Mouse (Mus musculus): ENCODE results near the gene Sae1. TPM values are rescaled to one million over a fixed set of nuclear protein-coding genes. Genes with fewer than 3 reads are reported as not detected.

The Sae1 gene
- polyA plus RNA-seq (2016; fragmentation: Nextera tagmentation; extraction: Ambion mirVana), result 483 and 484 TPM in 2 replicates

- WGBS, result under 1% methylated on average over 58 of the region's 58 CpGs
- peaks cover 18% of the 10 kb centered on the region for H3K4me1 ChIP-seq
- peak; percentile 97 for DNase-seq (ENCODE audit: low spot score)
- peak within 1 kb of the TSS; percentile 97 for H3K27ac ChIP-seq
- H3K27me3 ChIP-seq (ENCODE audit: low read depth, poor library complexity, severe bottlenecking), result no peaks in the 10 kb centered on the region
- H3K36me3 ChIP-seq, result peaks cover 35% of the 10 kb centered on the region
- peak within 1 kb of the TSS; percentile 97 for H3K4me3 ChIP-seq
- H3K9me3 ChIP-seq (replicated peaks), result no peaks in the 10 kb centered on the region
Measured at GRCm38 (mm10) chr7:16387160-16388041, at the start of gene Sae1. Gene Sae1 (minus strand): TSS chr7:16387806.

- peaks cover 72% of the 10 kb centered on the region for H3K36me3 ChIP-seq
- no peaks in the 10 kb centered on the region for H3K27me3 ChIP-seq (ENCODE audit: low read depth, poor library complexity, severe bottlenecking)
- H3K4me1 ChIP-seq, result no peaks in the 10 kb centered on the region
- no peak overlapping the region for H3K4me3 ChIP-seq
- DNase-seq (ENCODE audit: low spot score), result no peak
- H3K27ac ChIP-seq, result no peak overlapping the region
- H3K9me3 ChIP-seq (replicated peaks), result no peaks in the 10 kb centered on the region
- WGBS, result 89% methylated on average over 9 of the region's 9 CpGs
Measured at GRCm38 (mm10) chr7:16435088-16435487, 47.5 kb upstream of the Sae1 start.

- peaks cover 88% of the 10 kb centered on the region for H3K36me3 ChIP-seq
- H3K27ac ChIP-seq, result no peak overlapping the region
- no peak for DNase-seq (ENCODE audit: low spot score)
- H3K27me3 ChIP-seq (ENCODE audit: low read depth, poor library complexity, severe bottlenecking), result no peaks in the 10 kb centered on the region
- no peaks in the 10 kb centered on the region for H3K4me1 ChIP-seq
- no peaks in the 10 kb centered on the region for H3K9me3 ChIP-seq (replicated peaks)
- H3K4me3 ChIP-seq, result no peak overlapping the region
- 87% methylated on average over 3 of the region's 3 CpGs for WGBS
Measured at GRCm38 (mm10) chr7:16433352-16433971, 45.9 kb upstream of the Sae1 start.

GRCm38 (mm10) chr7:16426129-16426729 is 38.6 kb upstream of the Sae1 start:
- peak; percentile 80 for DNase-seq (ENCODE audit: low spot score)
- no peaks in the 10 kb centered on the region for H3K4me1 ChIP-seq
- H3K27ac ChIP-seq, result no peak overlapping the region
- peaks cover 99% of the 10 kb centered on the region for H3K36me3 ChIP-seq
- no peak overlapping the region for H3K4me3 ChIP-seq
- H3K27me3 ChIP-seq (ENCODE audit: low read depth, poor library complexity, severe bottlenecking), result no peaks in the 10 kb centered on the region
- WGBS, result 71% methylated on average over 4 of the region's 4 CpGs
- no peaks in the 10 kb centered on the region for H3K9me3 ChIP-seq (replicated peaks)

GRCm38 (mm10) chr7:16425721-16426120 is 38.1 kb upstream of the Sae1 start:
- H3K36me3 ChIP-seq, result peaks cover 99% of the 10 kb centered on the region

GRCm38 (mm10) chr7:16423731-16424130 is 36.1 kb upstream of the Sae1 start:
- Histone ChIP-seq H3K36me3 (peaks cover 99% of the 10 kb centered on the region), H3K9me3 (replicated peaks) (no peaks in the 10 kb centered on the region), H3K27me3 (ENCODE audit: low read depth, poor library complexity, severe bottlenecking) (no peaks in the 10 kb centered on the region), H3K4me1 (no peaks in the 10 kb centered on the region), H3K27ac (no peak overlapping the region), H3K4me3 (no peak overlapping the region)
- DNase-seq (ENCODE audit: low spot score), result no peak
- 95% methylated on average over 9 of the region's 9 CpGs for WGBS

More at GRCm38 (mm10) chr7:16425721-16426120, 38.1 kb upstream of the Sae1 start:
- H3K27me3 ChIP-seq (ENCODE audit: low read depth, poor library complexity, severe bottlenecking), result no peaks in the 10 kb centered on the region
- no peaks in the 10 kb centered on the region for H3K4me1 ChIP-seq
- H3K4me3 ChIP-seq, result no peak overlapping the region
- no peak overlapping the region for H3K27ac ChIP-seq
- H3K9me3 ChIP-seq (replicated peaks), result no peaks in the 10 kb centered on the region
- no peak for DNase-seq (ENCODE audit: low spot score)
- 92% methylated on average over 10 of the region's 10 CpGs for WGBS

- no peak for DNase-seq (ENCODE audit: low spot score)
- WGBS, result 90% methylated on average over 18 of the region's 18 CpGs
- H3K9me3 ChIP-seq (replicated peaks), result no peaks in the 10 kb centered on the region
- H3K4me1 ChIP-seq, result no peaks in the 10 kb centered on the region
- peaks cover 99% of the 10 kb centered on the region for H3K36me3 ChIP-seq
- no peaks in the 10 kb centered on the region for H3K27me3 ChIP-seq (ENCODE audit: low read depth, poor library complexity, severe bottlenecking)
- H3K27ac ChIP-seq, result no peak overlapping the region
- no peak overlapping the region for H3K4me3 ChIP-seq
Measured at GRCm38 (mm10) chr7:16422222-16422856, 34.7 kb upstream of the Sae1 start.

- no peak for DNase-seq (ENCODE audit: low spot score)
- WGBS, result 94% methylated on average over 8 of the region's 8 CpGs
- no peak overlapping the region for H3K27ac ChIP-seq
Measured at GRCm38 (mm10) chr7:16420493-16421118, 33.0 kb upstream of the Sae1 start.

GRCm38 (mm10) chr7:16418713-16419112 is 31.1 kb upstream of the Sae1 start:
- Histone ChIP-seq H3K27ac (no peak overlapping the region), H3K9me3 (replicated peaks) (no peaks in the 10 kb centered on the region), H3K27me3 (ENCODE audit: low read depth, poor library complexity, severe bottlenecking) (no peaks in the 10 kb centered on the region), H3K36me3 (peaks cover 97% of the 10 kb centered on the region), H3K4me1 (peaks cover 4% of the 10 kb centered on the region; the same call in 1 of the 2 replicates), H3K4me3 (no peak overlapping the region)
- no peak for DNase-seq (ENCODE audit: low spot score)
- WGBS, result 88% methylated on average over 5 of the region's 5 CpGs

More at GRCm38 (mm10) chr7:16420493-16421118, 33.0 kb upstream of the Sae1 start:
- Histone ChIP-seq H3K4me3 (no peak overlapping the region), H3K27me3 (ENCODE audit: low read depth, poor library complexity, severe bottlenecking) (no peaks in the 10 kb centered on the region), H3K4me1 (no peaks in the 10 kb centered on the region), H3K36me3 (peaks cover 99% of the 10 kb centered on the region), H3K9me3 (replicated peaks) (no peaks in the 10 kb centered on the region)

GRCm38 (mm10) chr7:16417141-16417771 is 29.6 kb upstream of the Sae1 start:
- no peaks in the 10 kb centered on the region for H3K9me3 ChIP-seq (replicated peaks)
- 93% methylated on average over 10 of the region's 10 CpGs for WGBS
- H3K36me3 ChIP-seq, result peaks cover 98% of the 10 kb centered on the region

GRCm38 (mm10) chr7:16415426-16415825 is 27.8 kb upstream of the Sae1 start:
- no peaks in the 10 kb centered on the region for H3K27me3 ChIP-seq (ENCODE audit: low read depth, poor library complexity, severe bottlenecking)
- peaks cover 97% of the 10 kb centered on the region for H3K36me3 ChIP-seq
- no peak overlapping the region for H3K27ac ChIP-seq
- peaks cover 23% of the 10 kb centered on the region for H3K4me1 ChIP-seq
- 87% methylated on average over 3 of the region's 3 CpGs for WGBS
- no peak overlapping the region for H3K4me3 ChIP-seq
- no peaks in the 10 kb centered on the region for H3K9me3 ChIP-seq (replicated peaks)
- DNase-seq (ENCODE audit: low spot score), result no peak

More at GRCm38 (mm10) chr7:16417141-16417771, 29.6 kb upstream of the Sae1 start:
- Histone ChIP-seq H3K4me3 (no peak overlapping the region), H3K4me1 (peaks cover 14% of the 10 kb centered on the region), H3K27me3 (ENCODE audit: low read depth, poor library complexity, severe bottlenecking) (no peaks in the 10 kb centered on the region), H3K27ac (no peak overlapping the region)
- no peak for DNase-seq (ENCODE audit: low spot score)

- peaks cover 23% of the 10 kb centered on the region for H3K4me1 ChIP-seq
- 84% methylated on average over 2 of the region's 2 CpGs for WGBS
- no peak overlapping the region for H3K27ac ChIP-seq
- H3K4me3 ChIP-seq, result no peak overlapping the region
- DNase-seq (ENCODE audit: low spot score), result no peak
- no peaks in the 10 kb centered on the region for H3K9me3 ChIP-seq (replicated peaks)
- H3K36me3 ChIP-seq, result peaks cover 96% of the 10 kb centered on the region
- no peaks in the 10 kb centered on the region for H3K27me3 ChIP-seq (ENCODE audit: low read depth, poor library complexity, severe bottlenecking)
Measured at GRCm38 (mm10) chr7:16412930-16413329, 25.3 kb upstream of the Sae1 start.
